Mouse (Mus musculus): Measurements from ENCODE around the gene Nhlrc4.

Nhlrc4 gene

DNA sequence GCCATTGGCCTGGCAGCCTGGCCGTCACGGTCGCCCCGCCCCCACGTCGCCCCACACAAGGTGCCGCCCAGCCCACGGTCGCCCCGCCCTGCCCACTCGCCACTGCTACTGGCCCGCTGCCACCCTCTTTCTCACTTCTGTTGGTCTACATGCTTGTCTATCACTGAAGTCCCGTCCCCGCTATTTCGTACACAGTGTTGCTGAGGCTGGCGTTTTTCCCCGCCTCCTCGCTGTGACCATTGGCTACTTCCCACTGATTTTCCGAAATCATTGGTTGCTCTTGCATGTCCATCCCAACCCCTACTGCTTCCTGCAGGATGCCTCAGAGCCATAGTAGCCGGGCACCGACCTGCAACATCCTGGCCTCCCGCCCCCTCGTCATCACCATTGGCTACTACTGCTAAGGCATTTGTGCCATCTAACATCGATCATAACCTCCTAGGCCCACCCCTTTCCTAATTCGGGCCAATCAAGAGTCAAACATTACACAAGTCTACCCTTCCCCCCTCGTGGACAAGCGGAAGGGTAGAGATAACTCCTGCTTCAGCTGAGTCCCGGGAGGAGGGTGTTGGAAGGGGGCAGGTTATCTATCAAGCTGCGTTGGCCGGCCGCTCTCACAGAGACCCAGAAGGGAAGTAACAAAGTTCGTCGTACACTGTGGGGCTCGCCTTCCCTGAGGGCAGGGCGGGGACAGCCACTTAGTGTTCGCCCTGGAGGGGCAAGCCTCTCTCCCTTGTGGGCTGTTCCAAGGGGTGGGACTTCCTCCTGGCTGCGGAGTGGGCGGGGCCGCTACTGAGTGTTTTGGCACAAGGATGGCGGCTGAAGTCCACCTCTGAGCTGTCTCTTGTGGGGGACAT lies 24.7 kb downstream of the Nhlrc4 start:
- peak; percentile 100 for DNase-seq

- DNase-seq, result peak; percentile 65
Measured at GRCm38 (mm10) chr17:25919144-25919785, 25.5 kb downstream of the Nhlrc4 start, which contains the start of gene Rab40c. Rab40c (minus strand) TSS chr17:25919727.

DNA sequence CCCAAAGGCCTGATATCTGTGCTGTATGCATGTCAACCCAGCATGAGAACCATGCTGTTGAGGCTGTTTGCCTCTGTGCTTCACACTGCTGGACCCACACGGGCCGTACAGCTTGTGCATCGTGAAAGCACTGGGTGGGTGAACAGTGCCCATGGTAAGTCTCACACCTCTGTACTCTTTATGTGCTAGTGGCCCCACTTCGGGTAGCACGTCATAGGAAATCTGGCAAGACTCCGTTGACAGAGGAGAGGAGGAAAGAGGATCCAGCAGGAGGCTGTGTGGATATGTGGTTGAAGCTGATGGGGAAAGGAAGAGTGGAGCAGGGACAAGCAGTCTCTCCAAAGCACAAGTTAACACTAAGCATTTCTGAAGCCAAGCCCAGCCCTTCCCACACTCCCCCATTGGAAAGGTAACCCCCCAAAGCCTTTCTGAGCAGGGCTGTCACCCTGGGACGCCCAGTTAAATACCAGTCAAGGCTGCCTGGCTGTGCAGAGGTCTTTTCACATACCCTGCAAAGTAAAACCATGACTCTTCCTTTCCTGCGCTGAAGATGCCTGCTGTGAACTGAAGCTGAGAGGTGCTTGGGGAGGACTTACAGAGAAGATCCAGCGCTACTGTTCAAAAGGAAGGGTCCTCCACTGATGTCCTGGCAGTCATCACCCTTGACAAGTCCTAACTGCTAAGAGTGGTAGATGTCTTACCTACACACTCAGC lies 26.6 kb downstream of the Nhlrc4 start:
- DNase-seq, result no peak

DNA sequence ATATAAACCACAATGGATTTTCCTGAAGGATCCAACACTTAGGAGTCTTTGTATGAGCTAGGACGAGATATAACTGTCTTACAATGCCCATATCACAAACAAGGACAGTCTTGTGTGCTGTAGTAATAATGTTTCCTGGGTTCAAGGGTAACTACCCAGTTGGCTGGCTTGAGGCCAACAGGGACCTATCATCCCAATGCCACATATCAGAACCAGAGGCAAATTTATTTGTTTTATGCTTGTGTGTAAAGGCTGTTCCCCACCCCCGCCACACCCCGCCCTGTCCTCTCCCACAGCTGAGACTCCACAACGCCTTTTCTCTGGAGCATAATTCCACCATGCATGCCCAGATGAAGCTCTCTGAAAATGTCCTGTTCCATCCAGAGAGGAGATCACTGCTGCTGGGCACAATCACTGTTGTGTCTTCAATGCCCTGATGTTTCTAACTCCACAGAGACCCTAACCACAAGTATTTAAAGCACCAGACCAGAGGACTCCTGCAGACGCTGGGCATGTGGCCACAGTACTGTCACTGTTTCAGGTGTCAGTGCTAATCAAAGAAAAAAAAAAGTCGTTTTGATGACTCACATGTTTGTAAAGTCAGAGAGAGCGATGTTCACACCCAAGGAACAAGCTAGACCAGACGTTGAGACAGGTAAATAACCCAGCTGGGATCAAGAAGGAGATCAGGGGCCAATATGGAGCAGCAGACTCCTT lies 27.7 kb downstream of the Nhlrc4 start:
- no peak for DNase-seq

- no peak for DNase-seq
Measured at GRCm38 (mm10) chr17:25914295-25914694, 30.5 kb downstream of the Nhlrc4 start.

- no peak for DNase-seq
Measured at GRCm38 (mm10) chr17:25913877-25914275, 30.9 kb downstream of the Nhlrc4 start.

- DNase-seq, result no peak
Measured at GRCm38 (mm10) chr17:25913186-25913876, 31.4 kb downstream of the Nhlrc4 start.

- DNase-seq, result no peak
Measured at GRCm38 (mm10) chr17:25911816-25912215, 32.9 kb downstream of the Nhlrc4 start.

- no peak for DNase-seq
Measured at GRCm38 (mm10) chr17:25907640-25908039, 37.1 kb downstream of the Nhlrc4 start.

DNA sequence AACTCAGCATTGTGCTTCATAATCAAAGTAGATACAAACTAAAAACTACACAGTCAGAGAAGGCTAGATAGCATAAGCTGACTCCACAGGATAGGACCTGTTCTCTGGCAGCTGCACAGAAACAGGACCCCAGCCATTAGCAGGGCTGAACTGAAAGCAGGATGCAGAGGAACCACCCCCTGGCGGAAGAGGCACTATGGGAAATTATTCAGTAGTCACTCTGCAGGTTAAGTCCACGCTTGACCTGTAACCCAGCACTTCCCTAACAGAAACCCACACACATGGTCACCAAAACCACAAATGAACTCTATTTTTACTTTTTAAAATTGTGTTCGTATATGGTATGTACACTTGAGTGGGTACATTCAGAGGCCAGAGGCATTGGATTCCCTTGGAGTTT lies 41.7 kb downstream of the Nhlrc4 start:
- no peak for DNase-seq

- no peak for DNase-seq
Measured at GRCm38 (mm10) chr17:25900193-25900592, 44.6 kb downstream of the Nhlrc4 start.

DNA sequence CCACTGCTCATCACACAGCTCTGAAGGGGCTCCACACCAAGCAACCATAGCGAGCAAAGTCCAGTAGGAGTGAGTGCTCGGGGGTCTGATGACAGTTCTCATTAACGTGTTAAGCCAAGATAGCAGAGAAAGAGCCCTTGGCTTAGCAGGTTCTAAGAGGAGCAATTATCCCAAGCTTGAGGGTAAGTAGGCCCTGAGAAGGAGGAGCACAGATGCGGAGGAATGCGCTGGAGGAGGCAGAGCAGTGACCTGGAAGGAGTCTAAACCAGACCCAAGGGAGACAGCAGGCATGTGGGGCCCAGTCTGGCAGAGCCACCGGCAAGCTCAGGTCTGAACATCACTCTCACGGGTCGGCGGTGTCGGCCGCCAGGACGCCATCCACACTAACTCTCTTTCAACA lies 48.9 kb downstream of the Nhlrc4 start:
- no peak for DNase-seq

DNA sequence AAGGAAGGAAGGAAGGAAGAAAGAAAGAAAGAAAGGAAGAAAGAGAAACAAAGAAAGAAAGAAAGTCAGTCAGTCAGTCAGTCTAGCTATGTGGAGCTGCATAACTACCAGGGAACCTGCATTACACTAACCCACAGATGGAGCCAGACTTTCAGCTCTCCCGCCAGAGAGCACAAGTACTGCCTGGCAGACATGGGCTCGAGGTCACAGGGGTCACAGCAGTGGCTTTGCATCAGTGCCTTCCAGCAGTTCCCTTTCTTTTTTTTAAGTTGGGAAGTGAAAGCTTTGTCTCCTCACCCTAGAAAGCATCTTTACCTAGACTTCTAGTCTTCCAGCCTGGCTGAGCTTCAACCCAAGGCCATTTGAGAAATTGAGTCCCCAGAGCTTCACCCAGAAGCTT lies 49.3 kb downstream of the Nhlrc4 start:
- DNase-seq, result no peak

GRCm38 (mm10) chr17:25893975-25894617 lies 50.7 kb downstream of the Nhlrc4 start:
- peak; percentile 79 for DNase-seq
